Mouse (Mus musculus) spleen, postnatal 4 days (tissue): ENCODE results near the gene Esyt1.

Experiments
- DNase-seq, 2 experiments: peaks; one replicate each; pipeline ENCODE4 v3.0.0; 2022; ENCODE audit warnings: low spot score in 2 of 2

Esyt1 gene

DNA sequence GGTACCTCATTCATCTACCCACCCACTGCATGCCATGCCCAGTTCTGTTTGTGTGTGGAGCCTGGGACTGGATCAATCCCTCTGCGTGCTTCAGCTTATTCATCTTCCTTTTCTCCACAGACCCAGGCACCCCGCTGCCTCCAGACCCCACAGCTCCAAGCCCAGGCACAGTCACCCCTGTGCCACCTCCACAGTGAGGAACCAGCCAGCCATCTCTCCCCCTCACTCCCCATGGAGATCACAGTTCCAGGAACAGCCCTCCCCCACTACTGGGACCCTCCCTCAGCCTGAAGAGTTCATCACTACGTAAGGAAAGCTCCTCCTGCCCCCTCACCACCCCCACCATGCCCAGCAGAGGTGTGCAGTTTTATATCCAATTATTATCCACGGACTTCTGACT, 36.9 kb downstream of the Esyt1 start:
- no peak for DNase-seq

- no peak for DNase-seq
These were observed 37.6 kb downstream of the Esyt1 start for GRCm38 (mm10) chr10:128487861-128488712.

DNA sequence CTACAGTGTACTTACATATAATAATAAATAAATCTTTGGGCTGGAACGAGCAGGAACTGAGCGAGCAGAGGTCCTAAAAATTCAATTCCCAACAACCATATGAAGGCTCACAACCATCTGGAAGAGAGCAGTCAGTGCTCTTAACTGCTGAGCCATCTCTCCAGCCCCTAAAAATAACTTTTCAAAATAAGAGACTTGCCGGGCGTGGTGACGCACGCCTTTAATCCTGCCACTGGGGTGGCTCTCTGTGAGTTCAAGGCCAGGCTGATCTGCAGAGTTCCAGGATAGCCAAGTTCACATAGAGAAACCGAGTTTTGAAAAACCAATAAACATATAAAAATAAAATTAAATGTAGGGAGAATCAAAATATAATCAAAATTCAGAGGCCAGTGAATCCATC, 39.3 kb downstream of the Esyt1 start:
- no peak for DNase-seq

GRCm38 (mm10) chr10:128474366-128474765, 51.3 kb downstream of the Esyt1 start:
- DNase-seq = no peak

DNA sequence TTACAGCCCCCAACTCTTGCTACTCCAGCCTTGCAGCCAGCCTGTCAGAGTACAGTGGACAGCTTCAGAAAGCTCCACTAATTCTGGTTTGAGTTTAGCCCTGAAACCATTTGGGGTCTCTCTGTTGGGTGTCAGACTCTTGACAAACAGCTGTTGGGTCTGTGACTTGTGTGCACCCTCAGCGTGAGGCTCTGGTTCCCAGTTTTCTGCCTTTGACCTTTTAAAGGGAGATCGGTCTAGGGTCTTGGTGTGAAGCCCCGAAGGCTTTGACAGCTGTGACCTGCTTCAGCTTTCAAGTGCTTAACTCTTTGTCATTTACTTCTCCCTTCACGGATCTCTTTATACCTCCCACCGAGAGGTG, 65.4 kb downstream of the Esyt1 start:
- no peak for DNase-seq
